Mouse (Mus musculus) forebrain, postnatal 0 days (tissue): ENCODE results near the gene Baz2a. TPM values are rescaled to one million over a fixed set of nuclear protein-coding genes. Genes with fewer than 3 reads are reported as not detected.
"Not testable (repeated sequence)": the region's sequence is repeated elsewhere in the genome, so short reads cannot be mapped to it uniquely, and the experiment has no call there.

ENCODE experiments used
- ATAC-seq: fragments of 200-750 bp; cut with Nextera tagmentation; 2 replicates; pipeline ENCODE4 v1.8.0; 2017; ENCODE audit warnings: mild to moderate bottlenecking, moderate library complexity
- DNase-seq: peaks from one replicate; pipeline ENCODE4 v3.0.0-alpha.2; 2015
- H3K27ac ChIP-seq: fragments of 300-500 bp; sonication (generic); 2 replicates; pipeline ENCODE4 v1.5.1; 2014; ENCODE audit warnings: low read depth, mild to moderate bottlenecking, antibody characterized with exemption, low read length, moderate library complexity, mixed read lengths
- H3K27me3 ChIP-seq: fragments of 300-500 bp; sonication (generic); 2 replicates; pipeline ENCODE4 v1.6.1; 2014; ENCODE audit warnings: mild to moderate bottlenecking, low read length, mixed read lengths; ENCODE audit not compliant: insufficient read depth
- H3K36me3 ChIP-seq: fragments of 300-500 bp; sonication (generic); 2 replicates; pipeline ENCODE4 v1.6.1; 2014; ENCODE audit warnings: mild to moderate bottlenecking, moderate library complexity; ENCODE audit not compliant: insufficient read depth
- H3K4me1 ChIP-seq: fragments of 300-500 bp; sonication (generic); 2 replicates; pipeline ENCODE4 v1.6.1; 2014; ENCODE audit warnings: antibody characterized with exemption; ENCODE audit not compliant: insufficient read depth
- H3K4me2 ChIP-seq: fragments of 300-500 bp; sonication (generic); 2 replicates; pipeline ENCODE4 v1.6.1; 2014; ENCODE audit warnings: low read depth, mild to moderate bottlenecking, moderate library complexity
- H3K4me3 ChIP-seq: fragments of 300-500 bp; sonication (generic); 2 replicates; pipeline ENCODE4 v1.5.1; 2014; ENCODE audit warnings: low read depth, low read length, mixed read lengths
- H3K9ac ChIP-seq: fragments of 300-500 bp; sonication (generic); 2 replicates; pipeline ENCODE4 v1.6.1; 2014; ENCODE audit warnings: mild to moderate bottlenecking
- H3K9me3 ChIP-seq: fragments of 300-500 bp; sonication (generic); 2 replicates; pipeline ENCODE4 v1.6.1; 2016; ENCODE audit warnings: low read length
- CTCF ChIP-seq: sonication (generic); IDR thresholded peaks from 2 replicates; pipeline ENCODE4 v1.5.1; 2016; ENCODE audit warnings: antibody characterized with exemption, control low read depth, low read depth
- WGBS: fragments of 180-500 bp; shearing (Covaris S2); extraction: QIAGEN DNeasy Blood & Tissue Kit; methylation state at CpG from one replicate; pipeline ENCODE4 v1.1.7; 2014; 5-methylcytosine and 5-hydroxymethylcytosine counted together
- polyA plus RNA-seq: library from polyadenylated mRNA; unstranded; fragments of >200 nt; fragmentation: Nextera tagmentation; extraction: Ambion mirVana; gene quantifications from 2 replicates; pipeline ENCODE4 v1.2.1, GENCODE M21; 2015
- total RNA-seq: library from RNA; depleted of rRNA; stranded (reverse); fragments of >200 nt; gene quantifications from 2 replicates; pipeline ENCODE4 v1.2.3, GENCODE M21; 2014

The Baz2a gene
- total and polyA plus RNA-seq, 2 experiments from 2014 or later = 7.0 to 10.0 TPM

DNA sequence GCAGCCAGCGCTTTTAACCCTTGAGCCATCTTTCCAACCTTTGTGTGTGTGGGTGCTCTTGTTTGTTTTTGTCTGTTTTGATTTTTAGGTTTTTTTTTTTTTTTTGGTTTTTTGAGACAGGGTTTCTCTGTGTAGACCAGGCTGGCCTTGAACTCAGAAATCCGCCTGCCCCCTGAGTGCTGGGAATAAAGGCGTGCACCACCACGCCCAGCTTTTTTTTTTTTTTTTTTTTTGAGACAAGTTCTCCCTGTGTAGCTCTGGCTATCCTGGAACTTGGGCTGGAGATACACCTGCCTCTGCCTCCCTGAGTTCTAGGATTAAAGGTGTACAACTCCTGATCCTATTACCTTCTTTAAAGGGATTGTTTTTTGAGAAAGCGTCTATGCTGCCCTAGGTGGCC lies 30.3 kb upstream of the Baz2a start:
- WGBS = 83% methylated on average over 5 of the region's 5 CpGs
- no peaks in the 10 kb centered on the region for H3K27me3 ChIP-seq
- no peak for ATAC-seq
- DNase-seq = no peak
- H3K36me3 ChIP-seq = no peaks in the 10 kb centered on the region
- no peak overlapping the region for H3K4me3 ChIP-seq
- no peak for TF ChIP-seq CTCF
- no peak overlapping the region for H3K27ac ChIP-seq
- no peaks in the 10 kb centered on the region for H3K9me3 ChIP-seq
- H3K4me1 ChIP-seq = peaks cover 16% of the 10 kb centered on the region
- no peak overlapping the region; the same call in 1 of the 2 replicates for H3K4me2 ChIP-seq
- H3K9ac ChIP-seq = no peak overlapping the region

- H3K27me3 ChIP-seq = no peaks in the 10 kb centered on the region
- H3K4me1 ChIP-seq = peaks cover 16% of the 10 kb centered on the region
- WGBS = 93% methylated on average over 6 of the region's 6 CpGs
- DNase-seq (no peak), ATAC-seq (no peak)
- TF ChIP-seq CTCF = no peak
- no peak overlapping the region for H3K4me3 ChIP-seq
- no peak overlapping the region for H3K4me2 ChIP-seq
- H3K36me3 ChIP-seq = no peaks in the 10 kb centered on the region
- H3K9ac ChIP-seq = no peak overlapping the region
- H3K27ac ChIP-seq = no peak overlapping the region
- no peaks in the 10 kb centered on the region for H3K9me3 ChIP-seq
Measured at GRCm38 (mm10) chr10:128062221-128062989, 29.0 kb upstream of the Baz2a start.

GRCm38 (mm10) chr10:128066072-128066471 lies 25.3 kb upstream of the Baz2a start:
- no peak overlapping the region for H3K4me2 ChIP-seq
- WGBS = 81% methylated on average over 5 of the region's 5 CpGs
- H3K9me3 ChIP-seq = no peaks in the 10 kb centered on the region
- H3K36me3 ChIP-seq = peaks cover 17% of the 10 kb centered on the region
- H3K4me3 ChIP-seq = no peak overlapping the region
- H3K27me3 ChIP-seq = no peaks in the 10 kb centered on the region
- TF ChIP-seq CTCF = no peak
- DNase-seq = no peak
- ATAC-seq = no peak
- H3K9ac ChIP-seq = no peak overlapping the region
- peaks cover under 1% of the 10 kb centered on the region; the same call in 1 of the 2 replicates for H3K4me1 ChIP-seq
- no peak overlapping the region for H3K27ac ChIP-seq

GRCm38 (mm10) chr10:128069201-128069600 lies 22.2 kb upstream of the Baz2a start:
- Histone ChIP-seq H3K9me3 (no peaks in the 10 kb centered on the region), H3K4me1 (no peaks in the 10 kb centered on the region), H3K36me3 (peaks cover 42% of the 10 kb centered on the region), H3K27ac (no peak overlapping the region), H3K27me3 (no peaks in the 10 kb centered on the region), H3K9ac (no peak overlapping the region), H3K4me3 (no peak overlapping the region), H3K4me2 (no peak overlapping the region)
- no peak for TF ChIP-seq CTCF
- 92% methylated on average over 4 of the region's 4 CpGs for WGBS
- no peak for DNase-seq
- no peak for ATAC-seq

DNA sequence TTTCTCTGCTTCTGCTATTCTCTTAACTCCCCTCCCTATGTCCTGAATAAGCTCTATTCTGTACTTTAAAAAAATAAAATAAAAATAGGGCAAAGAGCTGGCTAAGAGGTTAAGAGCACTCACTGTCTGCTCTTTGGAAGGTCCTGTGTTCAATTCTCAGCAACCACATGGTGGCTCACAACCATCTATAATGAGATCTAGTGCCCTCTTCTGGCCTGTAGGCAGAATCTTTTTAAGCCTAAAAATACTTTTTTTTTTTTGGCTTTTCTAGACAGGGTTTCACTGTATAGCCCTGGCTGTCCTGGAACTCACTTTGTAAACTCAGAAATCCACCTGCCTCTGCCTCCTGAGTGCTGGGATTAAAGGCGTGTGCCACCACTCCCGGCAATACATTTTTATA lies 20.9 kb upstream of the Baz2a start:
- H3K27me3 ChIP-seq, H3K27ac ChIP-seq, H3K9me3 ChIP-seq, H3K9ac ChIP-seq, ATAC-seq, H3K4me3 ChIP-seq, DNase-seq, H3K4me1 ChIP-seq, H3K4me2 ChIP-seq: not testable (repeated sequence)
- 94% methylated on average over 2 of the region's 2 CpGs for WGBS
- H3K36me3 ChIP-seq = peaks cover 42% of the 10 kb centered on the region

GRCm38 (mm10) chr10:128078269-128078668 lies 13.1 kb upstream of the Baz2a start:
- not testable (repeated sequence) for ATAC-seq
- 83% methylated on average over 5 of the region's 5 CpGs for WGBS

DNA sequence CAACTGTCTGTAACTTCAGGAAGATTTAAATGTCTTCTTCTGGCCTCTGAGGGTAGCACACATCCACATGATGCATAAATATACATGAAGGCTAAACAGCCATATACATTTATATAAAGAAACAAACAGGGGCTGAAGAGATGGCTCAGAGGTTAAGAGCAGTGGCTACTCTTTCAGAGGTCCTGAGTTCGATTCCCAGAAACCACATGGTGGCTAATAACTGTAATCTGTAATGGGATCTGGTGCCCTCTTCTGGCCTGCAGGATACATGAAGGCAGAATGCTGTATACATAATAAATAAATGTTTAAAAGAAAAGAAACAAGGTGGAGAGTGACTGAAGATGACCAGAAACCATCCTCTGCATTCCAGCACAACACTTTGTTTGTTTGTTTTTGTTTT lies 10.9 kb upstream of the Baz2a start:
- TF ChIP-seq CTCF = peak; percentile 44
- ATAC-seq = no peak

More at GRCm38 (mm10) chr10:128078269-128078668, 13.1 kb upstream of the Baz2a start:
- H3K36me3 ChIP-seq = peaks cover 21% of the 10 kb centered on the region
- not testable (repeated sequence) for H3K4me1 ChIP-seq, H3K4me2 ChIP-seq, H3K27me3 ChIP-seq, H3K9me3 ChIP-seq, H3K27ac ChIP-seq, DNase-seq, H3K4me3 ChIP-seq, H3K9ac ChIP-seq

More for the DNA sequence above, 10.9 kb upstream of the Baz2a start:
- no peak for DNase-seq
- 76% methylated on average over 1 of the region's 1 CpGs for WGBS
- peaks cover 11% of the 10 kb centered on the region; the same call in 1 of the 2 replicates for H3K4me1 ChIP-seq
- no peaks in the 10 kb centered on the region for H3K9me3 ChIP-seq
- H3K4me2 ChIP-seq = no peak overlapping the region
- H3K36me3 ChIP-seq = peaks cover 19% of the 10 kb centered on the region
- no peaks in the 10 kb centered on the region for H3K27me3 ChIP-seq
- H3K27ac ChIP-seq = no peak overlapping the region
- H3K4me3 ChIP-seq = no peak overlapping the region
- H3K9ac ChIP-seq = no peak overlapping the region
